13 mouse cellular contexts compared by ENCODE assay signal in the genomic region with DNA sequence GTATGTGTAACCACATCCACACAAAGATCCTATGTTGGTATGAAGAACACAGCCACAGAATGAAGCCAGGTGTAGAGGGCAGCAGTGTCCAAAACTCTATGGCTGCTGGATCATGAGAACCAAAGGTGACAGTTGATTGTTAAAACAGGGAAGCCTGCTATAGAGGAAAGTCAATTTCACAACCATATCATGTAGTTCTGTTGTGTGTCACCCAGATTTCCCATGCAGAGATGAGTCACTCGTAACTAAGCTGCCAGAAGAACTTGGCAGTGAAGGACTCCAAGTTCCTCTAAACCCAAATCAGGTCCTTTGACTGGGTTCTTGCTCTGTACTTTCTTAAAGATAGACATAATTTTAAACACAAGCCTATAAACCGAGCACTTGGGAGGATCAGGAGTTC. TPM values are rescaled to one million over a fixed set of nuclear protein-coding genes. Genes with fewer than 3 reads are reported as not detected.
DNase-seq lines count a peak whose midpoint lies in the region; ATAC-seq and TF ChIP-seq lines count a peak whose summit lies in the region.
"Had no signal": no experiment of that assay in that cellular context is flagged by ENCODE, and none has a peak within 500 bp of the region (broad histone marks: within the 10 kb centered on the region; RNA-seq: fewer than 3 reads in every experiment).

No protein-coding gene starts in this region.

- TF ChIP-seq CTCF in lung, postnatal 0 days (IDR thresholded peaks at IDR 0.05) = no peak

- 44% methylated on average over 2 of the region's 2 CpGs for WGBS in lung, postnatal 0 days
- WGBS in kidney, embryonic 14.5 days = 85% methylated on average over 2 of the region's 2 CpGs

- H3K9me3 ChIP-seq in lung, postnatal 0 days (ENCODE audit: low read length) = no peaks in the 10 kb centered on the region
- H3K9me3 ChIP-seq in kidney, embryonic 14.5 days (ENCODE audit: control insufficient read depth, low read length) = no peaks in the 10 kb centered on the region
- H3K9me3 ChIP-seq: limb, embryonic 10.5 days; stomach, embryonic 15.5 days had no signal

- no peak overlapping the region for H3K4me3 ChIP-seq in lung, postnatal 0 days (ENCODE audit: low read depth, low read length)
- no peak overlapping the region for H3K4me3 ChIP-seq in kidney, embryonic 14.5 days (ENCODE audit: low read length)
- H3K4me3 ChIP-seq: limb, embryonic 10.5 days; stomach, embryonic 15.5 days had no signal

- H3K27me3 ChIP-seq in lung, postnatal 0 days (replicated peaks; ENCODE audit: insufficient read depth, low read length) = no peaks in the 10 kb centered on the region
- no peaks in the 10 kb centered on the region for H3K27me3 ChIP-seq in kidney, embryonic 14.5 days (ENCODE audit: control insufficient read depth, insufficient read depth, low read length)
- H3K27me3 ChIP-seq: stomach, embryonic 15.5 days had no signal

- peak; percentile 51; the same call in 1 of the 2 replicates for TF ChIP-seq EP300 in lung, postnatal 0 days (IDR thresholded peaks at IDR 0.05)

- no peaks in the 10 kb centered on the region for H3K36me3 ChIP-seq in lung, postnatal 0 days (ENCODE audit: insufficient read depth, low read length)
- no peaks in the 10 kb centered on the region for H3K36me3 ChIP-seq in kidney, embryonic 14.5 days (ENCODE audit: control insufficient read depth, insufficient read depth, low read length)
- H3K36me3 ChIP-seq: limb, embryonic 10.5 days; stomach, embryonic 15.5 days had no signal

- no peaks in the 10 kb centered on the region for H3K4me1 ChIP-seq in lung, postnatal 0 days (ENCODE audit: insufficient read depth, low read depth, low read length)
- H3K4me1 ChIP-seq in kidney, embryonic 14.5 days (ENCODE audit: control insufficient read depth, insufficient read depth, low read length) = no peaks in the 10 kb centered on the region
- H3K4me1 ChIP-seq: limb, embryonic 10.5 days; stomach, embryonic 15.5 days had no signal

- peak; percentile 48 for DNase-seq in gastrocnemius, adult 18-20 months (ENCODE audit: low spot score)
- DNase-seq in gastrocnemius, postnatal 10 days = no peak
- peak; percentile 19 for DNase-seq in right cerebral cortex, postnatal 25 days
- no peak for DNase-seq in right cerebral cortex, postnatal 14 days
- peak; percentile 92 for DNase-seq in lung, postnatal 0 days (ENCODE audit: low spot score)
- no peak for DNase-seq in cerebellum, adult 9-11 months
- DNase-seq: kidney, postnatal 14 days had no signal

- H3K4me2 ChIP-seq in lung, postnatal 0 days (replicated peaks; ENCODE audit: low read depth, low read length) = no peak overlapping the region
- no peak overlapping the region for H3K4me2 ChIP-seq in kidney, embryonic 14.5 days (replicated peaks; ENCODE audit: low read depth, low read length)
- H3K4me2 ChIP-seq: hindbrain, embryonic 14.5 days; stomach, embryonic 15.5 days had no signal

- no peak overlapping the region for H3K9ac ChIP-seq in lung, postnatal 0 days (replicated peaks; ENCODE audit: low read depth)
- H3K9ac ChIP-seq in kidney, embryonic 14.5 days (ENCODE audit: low read depth, low read length) = no peak overlapping the region
- H3K9ac ChIP-seq: hindbrain, embryonic 14.5 days; stomach, embryonic 15.5 days had no signal

- peak; percentile 64 for ATAC-seq in lung, postnatal 0 days
- no peak for ATAC-seq in kidney, embryonic 14.5 days (ENCODE audit: low FRiP score, low TSS enrichment)
- no peak for ATAC-seq in megakaryocyte-erythroid progenitor cell, adult 5-6 weeks (replicated peaks; ENCODE audit: low FRiP score, low TSS enrichment, poor library complexity, severe bottlenecking)
- ATAC-seq: activated CD4-positive, CD25-positive, alpha-beta regulatory T cell, adult 4 months had no signal

- peak overlapping the region; percentile 68 for H3K27ac ChIP-seq in lung, postnatal 0 days (ENCODE audit: low read length)
- no peak overlapping the region for H3K27ac ChIP-seq in kidney, embryonic 14.5 days (ENCODE audit: low read depth, low read length)
- H3K27ac ChIP-seq: hindbrain, embryonic 14.5 days; limb, embryonic 10.5 days; stomach, embryonic 15.5 days had no signal

RNA-seq across cellular contexts. Expression of gene Fam49a, which starts 38.6 kb away (rescaled TPM):
- 1 to 10 TPM; 3.0 to 4.0 TPM for total RNA-seq in gastrocnemius, adult 18-20 months (2021)
- 10 to 100 TPM; 12.0 to 12.5 TPM for total RNA-seq in gastrocnemius, postnatal 10 days (2021)
- polyA plus RNA-seq in lung, postnatal 0 days (2015; fragmentation: Nextera tagmentation; extraction: Ambion mirVana) = 15.3 and 16.7 TPM in 2 replicates
- 4.4 and 8.7 TPM in 2 replicates for polyA plus RNA-seq in kidney, embryonic 14.5 days (2014; fragmentation: Nextera tagmentation; extraction: Ambion mirVana)
- 0.85 and 3.0 TPM in 2 replicates for total RNA-seq in megakaryocyte-erythroid progenitor cell, adult 5-6 weeks (2014; fragmentation: Nextera tagmentation)
- total RNA-seq in megakaryocyte-erythroid progenitor cell, adult 5-6 weeks (2017) = 0.94 and 8.8 TPM in 2 replicates

Comparison
In these comparisons a context has a peak if more than half of its experiments do, and no peak if none do; other contexts are left out.
1. DNase-seq: peak in gastrocnemius, adult 18-20 months (single experiment), right cerebral cortex, postnatal 25 days (single experiment) and lung, postnatal 0 days (single experiment); none in gastrocnemius, postnatal 10 days (single experiment), right cerebral cortex, postnatal 14 days (single experiment) and cerebellum, adult 9-11 months (single experiment).